Mouse (Mus musculus): ENCODE measurements around the gene Foxp2. TPM values are rescaled to one million over a fixed set of nuclear protein-coding genes. Genes with fewer than 3 reads are reported as not detected.

Gene Foxp2
- polyA plus RNA-seq, 1 experiment from 2014 or later = 9.5 TPM

GRCm38 (mm10) chr6:14952731-14953130 lies 51.6 kb downstream of the Foxp2 start:
- ATAC-seq (ENCODE audit: insufficient number of reproducible peaks, insufficient read depth, low FRiP score, low read depth) = no peak
- Histone ChIP-seq H3K9ac (ENCODE audit: low read length) (no peak overlapping the region), H3K27ac (replicated peaks in 1 of 2; ENCODE audit: control insufficient read depth in 1 of 2, insufficient read depth in 1 of 2, low read depth in 2 of 2, low read length in 2 of 2) (no peak overlapping the region), H3K4me3 (ENCODE audit: control insufficient read depth in 1 of 2, insufficient read depth in 1 of 2, low read depth in 1 of 2, low read length in 2 of 2) (no peak overlapping the region), H3K27me3 (ENCODE audit: control insufficient read depth, insufficient read depth, low read length) (no peaks in the 10 kb centered on the region), H3K4me2 (ENCODE audit: low read length) (no peak overlapping the region), H3K9me3 (ENCODE audit: control insufficient read depth, low read length) (no peaks in the 10 kb centered on the region), H3K36me3 (ENCODE audit: control insufficient read depth, insufficient read depth, low read length) (no peaks in the 10 kb centered on the region), H3K4me1 (ENCODE audit: control insufficient read depth in 2 of 2, insufficient read depth in 2 of 2, low read length in 2 of 2) (no peaks in the 10 kb centered on the region)
- WGBS = 58% methylated on average over 4 of the region's 4 CpGs

- WGBS = 85% methylated on average over 3 of the region's 3 CpGs
- ATAC-seq (ENCODE audit: insufficient number of reproducible peaks, insufficient read depth, low FRiP score, low read depth) = no peak
- Histone ChIP-seq H3K9ac (ENCODE audit: low read length) (no peak overlapping the region), H3K4me2 (ENCODE audit: low read length) (no peak overlapping the region), H3K4me3 (ENCODE audit: control insufficient read depth in 1 of 2, insufficient read depth in 1 of 2, low read depth in 1 of 2, low read length in 2 of 2) (no peak overlapping the region), H3K4me1 (ENCODE audit: control insufficient read depth in 2 of 2, insufficient read depth in 2 of 2, low read length in 2 of 2) (0 out of 4 replicates have a peak, but pooled peaks cover 0 to 5% of the 10 kb centered on the region in 2 experiments), H3K36me3 (ENCODE audit: control insufficient read depth, insufficient read depth, low read length) (no peaks in the 10 kb centered on the region), H3K9me3 (ENCODE audit: control insufficient read depth, low read length) (no peaks in the 10 kb centered on the region), H3K27ac (replicated peaks in 1 of 2; ENCODE audit: control insufficient read depth in 1 of 2, insufficient read depth in 1 of 2, low read depth in 2 of 2, low read length in 2 of 2) (no peak overlapping the region), H3K27me3 (ENCODE audit: control insufficient read depth, insufficient read depth, low read length) (no peaks in the 10 kb centered on the region)
These were observed 75.9 kb downstream of the Foxp2 start for GRCm38 (mm10) chr6:14977042-14977441.

DNA sequence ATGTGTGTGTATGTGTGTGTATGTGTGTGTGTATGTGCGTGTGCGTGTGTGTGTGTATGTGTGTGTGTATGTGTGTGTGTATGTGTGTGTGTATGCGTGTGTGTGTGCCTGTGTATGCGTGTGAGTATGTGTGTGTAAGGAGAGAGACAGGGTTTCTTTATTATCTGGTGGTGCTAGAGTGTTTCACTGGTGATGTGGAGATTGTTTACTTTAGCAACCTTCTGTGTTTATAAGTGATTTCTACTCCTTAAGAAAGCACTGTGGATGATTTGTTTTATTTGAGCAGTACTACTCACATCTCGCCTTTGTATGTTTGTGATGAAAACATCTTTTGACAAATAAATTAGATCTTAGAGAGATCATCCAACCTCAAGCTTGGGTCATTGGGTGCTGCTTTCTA lies 77.1 kb downstream of the Foxp2 start:
- ATAC-seq (ENCODE audit: insufficient number of reproducible peaks, insufficient read depth, low FRiP score, low read depth) = no peak
- 76% methylated on average over 5 of the region's 5 CpGs for WGBS
- no peak overlapping the region for H3K9ac ChIP-seq (ENCODE audit: low read length)
- H3K4me2 ChIP-seq (ENCODE audit: low read length) = no peak overlapping the region
- H3K4me3 ChIP-seq (ENCODE audit: control insufficient read depth in 1 of 2, insufficient read depth in 1 of 2, low read depth in 1 of 2, low read length in 2 of 2) = no peak overlapping the region
- no peaks in the 10 kb centered on the region for H3K36me3 ChIP-seq (ENCODE audit: control insufficient read depth, insufficient read depth, low read length)
- 0 out of 4 replicates have a peak, but pooled peaks cover 0 to 5% of the 10 kb centered on the region in 2 experiments for H3K4me1 ChIP-seq (ENCODE audit: control insufficient read depth in 2 of 2, insufficient read depth in 2 of 2, low read length in 2 of 2)
- H3K27me3 ChIP-seq (ENCODE audit: control insufficient read depth, insufficient read depth, low read length) = no peaks in the 10 kb centered on the region
- H3K27ac ChIP-seq (replicated peaks in 1 of 2; ENCODE audit: control insufficient read depth in 1 of 2, insufficient read depth in 1 of 2, low read depth in 2 of 2, low read length in 2 of 2) = no peak overlapping the region
- no peaks in the 10 kb centered on the region for H3K9me3 ChIP-seq (ENCODE audit: control insufficient read depth, low read length)

- 76% methylated on average over 1 of the region's 1 CpGs for WGBS
- Histone ChIP-seq H3K9me3 (ENCODE audit: control insufficient read depth, low read length) (no peaks in the 10 kb centered on the region), H3K4me3 (ENCODE audit: control insufficient read depth in 1 of 2, insufficient read depth in 1 of 2, low read depth in 1 of 2, low read length in 2 of 2) (no peak overlapping the region), H3K9ac (ENCODE audit: low read length) (no peak overlapping the region), H3K27ac (replicated peaks in 1 of 2; ENCODE audit: control insufficient read depth in 1 of 2, insufficient read depth in 1 of 2, low read depth in 2 of 2, low read length in 2 of 2) (no peak overlapping the region), H3K4me2 (ENCODE audit: low read length) (no peak overlapping the region), H3K27me3 (ENCODE audit: control insufficient read depth, insufficient read depth, low read length) (no peaks in the 10 kb centered on the region), H3K4me1 (ENCODE audit: control insufficient read depth in 2 of 2, insufficient read depth in 2 of 2, low read length in 2 of 2) (no peaks in the 10 kb centered on the region), H3K36me3 (ENCODE audit: control insufficient read depth, insufficient read depth, low read length) (no peaks in the 10 kb centered on the region)
- no peak for ATAC-seq (ENCODE audit: insufficient number of reproducible peaks, insufficient read depth, low FRiP score, low read depth)
These were observed 107.0 kb downstream of the Foxp2 start for GRCm38 (mm10) chr6:15008113-15008512.

- Histone ChIP-seq H3K27me3 (ENCODE audit: control insufficient read depth, insufficient read depth, low read length) (no peaks in the 10 kb centered on the region), H3K36me3 (ENCODE audit: control insufficient read depth, insufficient read depth, low read length) (no peaks in the 10 kb centered on the region), H3K4me1 (ENCODE audit: control insufficient read depth in 2 of 2, insufficient read depth in 2 of 2, low read length in 2 of 2) (no peaks in the 10 kb centered on the region), H3K4me3 (ENCODE audit: control insufficient read depth in 1 of 2, insufficient read depth in 1 of 2, low read depth in 1 of 2, low read length in 2 of 2) (no peak overlapping the region), H3K9ac (ENCODE audit: low read length) (no peak overlapping the region), H3K9me3 (ENCODE audit: control insufficient read depth, low read length) (no peaks in the 10 kb centered on the region), H3K4me2 (ENCODE audit: low read length) (no peak overlapping the region), H3K27ac (replicated peaks in 1 of 2; ENCODE audit: control insufficient read depth in 1 of 2, insufficient read depth in 1 of 2, low read depth in 2 of 2, low read length in 2 of 2) (no peak overlapping the region)
- ATAC-seq (ENCODE audit: insufficient number of reproducible peaks, insufficient read depth, low FRiP score, low read depth) = no peak
- WGBS = 77% methylated on average over 3 of the region's 3 CpGs
These were observed 127.3 kb downstream of the Foxp2 start for GRCm38 (mm10) chr6:15028488-15028887.

DNA sequence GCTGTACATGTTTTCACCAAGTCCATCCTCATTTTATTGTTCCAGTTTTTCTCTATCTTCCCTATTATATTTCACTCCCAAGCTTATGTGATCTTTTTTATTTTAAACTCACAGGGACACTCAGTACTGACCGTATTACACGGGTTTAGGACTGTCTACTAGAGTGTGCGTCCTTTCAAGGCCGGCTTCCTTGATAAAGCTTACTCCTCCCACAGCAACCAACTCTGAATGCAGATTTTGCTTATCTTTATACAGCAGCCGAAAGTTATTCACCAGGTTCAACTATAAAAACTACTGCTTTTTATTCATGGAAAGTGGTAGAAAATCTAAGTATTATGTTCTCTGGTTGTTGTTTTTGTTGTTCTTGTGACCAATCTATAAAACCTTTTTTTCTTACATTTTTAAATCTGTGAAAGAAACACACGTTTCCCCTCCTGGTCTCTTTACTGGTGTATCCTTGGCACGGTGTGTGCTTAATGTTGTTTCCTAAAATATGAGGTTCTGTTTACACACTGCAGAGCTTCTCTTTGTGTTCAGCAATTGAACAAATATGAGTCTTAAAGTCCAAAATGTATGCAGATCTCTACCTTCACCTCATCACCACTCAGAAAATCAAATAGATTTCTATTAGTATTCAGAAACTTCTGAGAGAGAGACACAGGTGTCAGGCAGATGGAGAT lies 128.4 kb downstream of the Foxp2 start:
- WGBS = 31% methylated on average over 7 of the region's 7 CpGs
- no peaks in the 10 kb centered on the region for H3K27me3 ChIP-seq (ENCODE audit: control insufficient read depth, insufficient read depth, low read length)
- no peaks in the 10 kb centered on the region for H3K4me1 ChIP-seq (ENCODE audit: control insufficient read depth in 2 of 2, insufficient read depth in 2 of 2, low read length in 2 of 2)
- no peak overlapping the region for H3K4me2 ChIP-seq (ENCODE audit: low read length)
- ATAC-seq (ENCODE audit: insufficient number of reproducible peaks, insufficient read depth, low FRiP score, low read depth) = no peak
- H3K9ac ChIP-seq (ENCODE audit: low read length) = no peak overlapping the region
- H3K27ac ChIP-seq (replicated peaks in 1 of 2; ENCODE audit: control insufficient read depth in 1 of 2, insufficient read depth in 1 of 2, low read depth in 2 of 2, low read length in 2 of 2) = no peak overlapping the region
- no peak overlapping the region for H3K4me3 ChIP-seq (ENCODE audit: control insufficient read depth in 1 of 2, insufficient read depth in 1 of 2, low read depth in 1 of 2, low read length in 2 of 2)
- no peaks in the 10 kb centered on the region for H3K36me3 ChIP-seq (ENCODE audit: control insufficient read depth, insufficient read depth, low read length)
- H3K9me3 ChIP-seq (ENCODE audit: control insufficient read depth, low read length) = no peaks in the 10 kb centered on the region

- 81% methylated on average over 1 of the region's 1 CpGs for WGBS
- H3K9me3 ChIP-seq (ENCODE audit: control insufficient read depth, low read length) = no peaks in the 10 kb centered on the region
- H3K36me3 ChIP-seq (ENCODE audit: control insufficient read depth, insufficient read depth, low read length) = no peaks in the 10 kb centered on the region
- no peak overlapping the region for H3K4me3 ChIP-seq (ENCODE audit: control insufficient read depth in 1 of 2, insufficient read depth in 1 of 2, low read depth in 1 of 2, low read length in 2 of 2)
- no peaks in the 10 kb centered on the region for H3K27me3 ChIP-seq (ENCODE audit: control insufficient read depth, insufficient read depth, low read length)
- ATAC-seq (ENCODE audit: insufficient number of reproducible peaks, insufficient read depth, low FRiP score, low read depth) = no peak
- H3K4me1 ChIP-seq (ENCODE audit: control insufficient read depth in 2 of 2, insufficient read depth in 2 of 2, low read length in 2 of 2) = no peaks in the 10 kb centered on the region
- H3K4me2 ChIP-seq (ENCODE audit: low read length) = no peak overlapping the region
- no peak overlapping the region for H3K27ac ChIP-seq (replicated peaks in 1 of 2; ENCODE audit: control insufficient read depth in 1 of 2, insufficient read depth in 1 of 2, low read depth in 2 of 2, low read length in 2 of 2)
- H3K9ac ChIP-seq (ENCODE audit: low read length) = no peak overlapping the region
These were observed 162.1 kb downstream of the Foxp2 start for GRCm38 (mm10) chr6:15063246-15063645.

GRCm38 (mm10) chr6:15101548-15101947 lies 200.4 kb downstream of the Foxp2 start:
- Histone ChIP-seq H3K9ac (ENCODE audit: low read length) (no peak overlapping the region), H3K4me2 (ENCODE audit: low read length) (no peak overlapping the region), H3K36me3 (ENCODE audit: control insufficient read depth, insufficient read depth, low read length) (no peaks in the 10 kb centered on the region), H3K9me3 (ENCODE audit: control insufficient read depth, low read length) (no peaks in the 10 kb centered on the region), H3K27ac (replicated peaks in 1 of 2; ENCODE audit: control insufficient read depth in 1 of 2, insufficient read depth in 1 of 2, low read depth in 2 of 2, low read length in 2 of 2) (no peak overlapping the region), H3K4me1 (ENCODE audit: control insufficient read depth in 2 of 2, insufficient read depth in 2 of 2, low read length in 2 of 2) (no peaks in the 10 kb centered on the region), H3K4me3 (ENCODE audit: control insufficient read depth in 1 of 2, insufficient read depth in 1 of 2, low read depth in 1 of 2, low read length in 2 of 2) (no peak overlapping the region), H3K27me3 (ENCODE audit: control insufficient read depth, insufficient read depth, low read length) (no peaks in the 10 kb centered on the region)
- no peak for ATAC-seq (ENCODE audit: insufficient number of reproducible peaks, insufficient read depth, low FRiP score, low read depth)
- 79% methylated on average over 1 of the region's 1 CpGs for WGBS
